Mouse (Mus musculus) myocyte (in vitro differentiated cells): ENCODE results near the gene Gm16181. TPM values are rescaled to one million over a fixed set of nuclear protein-coding genes. Genes with fewer than 3 reads are reported as not detected.
A peak's percentile ranks its signal among the peaks of the same experiment; 100 is the strongest.

Experiments
- H3K27me3 ChIP-seq: one replicate; pipeline ENCODE4 v1.6.1; 2011; ENCODE audit not compliant: control insufficient read depth, insufficient read depth, insufficient read length
- H3K36me3 ChIP-seq: one replicate; pipeline ENCODE4 v1.6.1; 2011; ENCODE audit not compliant: control insufficient read depth, insufficient read depth
- H3K4me2 ChIP-seq: one replicate; pipeline ENCODE4 v1.6.1; 2011; ENCODE audit warnings: low read depth, control low read depth
- H3K4me3 ChIP-seq: one replicate; pipeline ENCODE4 v1.5.1; 2011; ENCODE audit warnings: mild to moderate bottlenecking, control low read depth, moderate library complexity
- H3K79me2 ChIP-seq: one replicate; pipeline ENCODE4 v1.6.1; 2011; ENCODE audit not compliant: control insufficient read depth, insufficient read depth
- H3ac ChIP-seq: one replicate; pipeline ENCODE4 v1.6.1; 2011; ENCODE audit not compliant: control insufficient read depth, insufficient read length
- CEBPB ChIP-seq: IDR thresholded peaks from 2 replicates; pipeline ENCODE4 v1.6.1; 2011; ENCODE audit warnings: mild to moderate bottlenecking, moderate library complexity; ENCODE audit not compliant: poor library complexity, insufficient read depth, severe bottlenecking
- E2F4 ChIP-seq: IDR thresholded peaks from one replicate; pipeline ENCODE4 v1.6.1; 2011; ENCODE audit warnings: mild to moderate bottlenecking, control low read depth, moderate library complexity; ENCODE audit not compliant: insufficient read depth
- MAX ChIP-seq: IDR thresholded peaks from one replicate; pipeline ENCODE4 v1.6.1; 2011; ENCODE audit warnings: low read depth, mild to moderate bottlenecking, control low read depth
- MYOD1 ChIP-seq, 3 experiments: IDR thresholded peaks; one replicate each; pipeline ENCODE4 v1.6.1; 2011; ENCODE audit warnings: control low read depth in 2 of 3, low read depth in 2 of 3, mild to moderate bottlenecking in 2 of 3, moderate library complexity in 1 of 3; ENCODE audit not compliant: insufficient read length in 2 of 3, control insufficient read depth in 1 of 3
- MYOG ChIP-seq, 3 experiments: IDR thresholded peaks; one replicate each; pipeline ENCODE4 v1.6.1; 2011; ENCODE audit warnings: control low read depth in 2 of 3, low read depth in 2 of 3, mild to moderate bottlenecking in 2 of 3; ENCODE audit not compliant: insufficient read length in 2 of 3, control insufficient read depth in 1 of 3, insufficient read depth in 1 of 3
- POLR2A ChIP-seq: IDR thresholded peaks from one replicate; pipeline ENCODE4 v1.6.1; 2011; ENCODE audit warnings: low read depth, mild to moderate bottlenecking, control low read depth, moderate library complexity; ENCODE audit not compliant: insufficient read length
- POLR2AphosphoS2 ChIP-seq: IDR thresholded peaks from one replicate; pipeline ENCODE4 v1.6.1; 2011; ENCODE audit warnings: low read depth, control low read depth; ENCODE audit not compliant: insufficient read length
- REST ChIP-seq: IDR thresholded peaks from one replicate; pipeline ENCODE4 v1.6.1; 2011; ENCODE audit warnings: mild to moderate bottlenecking, control low read depth, moderate library complexity; ENCODE audit not compliant: insufficient read depth, insufficient read length
- SRF ChIP-seq: IDR thresholded peaks from one replicate; pipeline ENCODE4 v1.6.1; 2011; ENCODE audit warnings: low read depth; ENCODE audit not compliant: control insufficient read depth, insufficient read length
- TCF12 ChIP-seq: IDR thresholded peaks from one replicate; pipeline ENCODE4 v1.6.1; 2011; ENCODE audit warnings: mild to moderate bottlenecking, control low read depth; ENCODE audit not compliant: poor library complexity, insufficient read depth, severe bottlenecking
- TCF3 ChIP-seq: IDR thresholded peaks from one replicate; pipeline ENCODE4 v1.6.1; 2011; ENCODE audit warnings: low read depth, control low read depth; ENCODE audit not compliant: insufficient read length
- USF1 ChIP-seq: IDR thresholded peaks from one replicate; pipeline ENCODE4 v1.6.1; 2011; ENCODE audit warnings: low read depth, mild to moderate bottlenecking, control low read depth, moderate library complexity
- polyA plus RNA-seq: library from polyadenylated mRNA; unstranded; fragments of >200 nt; fragmentation: generic; extraction: Trizol; gene quantifications from one replicate; pipeline ENCODE4 v1.2.1, GENCODE M21; 2012; ENCODE audit warnings: missing spikeins

The Gm16181 gene
- polyA plus RNA-seq, 1 experiment, result 0.18 TPM

- TF ChIP-seq REST (no peak), USF1 (no peak), TCF12 (no peak), SRF (no peak)
- no peak overlapping the region for H3ac ChIP-seq
- no peaks in the 10 kb centered on the region for H3K27me3 ChIP-seq
- H3K4me3 ChIP-seq, result no peak overlapping the region
- H3K4me2 ChIP-seq, result no peak overlapping the region
- H3K36me3 ChIP-seq, result no peaks in the 10 kb centered on the region
- no peaks in the 10 kb centered on the region for H3K79me2 ChIP-seq
These were observed 45.3 kb upstream of the Gm16181 start for GRCm38 (mm10) chr17:35175382-35175781.

GRCm38 (mm10) chr17:35175968-35176367, 44.7 kb upstream of the Gm16181 start, which contains the start of gene Aif1:
TSS of gene Aif1 (minus strand) at chr17:35176068.
- Histone ChIP-seq H3K27me3 (no peaks in the 10 kb centered on the region), H3K4me3 (no peak within 1 kb of the TSS), H3K36me3 (no peaks in the 10 kb centered on the region), H3K4me2 (no peak within 1 kb of the TSS), H3ac (no peak within 1 kb of the TSS), H3K79me2 (no peaks in the 10 kb centered on the region)
- TF ChIP-seq MYOG (IDR thresholded peaks at IDR 0.05; ENCODE audit: control insufficient read depth in 1 of 3, insufficient read depth in 1 of 3, insufficient read length in 2 of 3, low read depth in 2 of 3), result no peak
- TF ChIP-seq MAX, result no peak
- no peak for TF ChIP-seq TCF3
- no peak for TF ChIP-seq TCF12
- TF ChIP-seq CEBPB, result no peak
- no peak for TF ChIP-seq USF1
- TF ChIP-seq E2F4, result no peak
- TF ChIP-seq MYOD1 (IDR thresholded peaks at IDR 0.05; ENCODE audit: control insufficient read depth in 1 of 3, insufficient read length in 2 of 3, low read depth in 2 of 3), result no peak

- TF ChIP-seq MYOD1 (IDR thresholded peaks at IDR 0.05; ENCODE audit: control insufficient read depth in 1 of 3, insufficient read length in 2 of 3, low read depth in 2 of 3), result no peak
- H3K27me3 ChIP-seq, result no peaks in the 10 kb centered on the region
- no peak overlapping the region for H3ac ChIP-seq
- H3K79me2 ChIP-seq, result no peaks in the 10 kb centered on the region
- no peak overlapping the region for H3K4me3 ChIP-seq
- no peak overlapping the region for H3K4me2 ChIP-seq
- H3K36me3 ChIP-seq, result no peaks in the 10 kb centered on the region
These were observed 42.1 kb upstream of the Gm16181 start for GRCm38 (mm10) chr17:35178528-35178927.

GRCm38 (mm10) chr17:35180093-35180492, 40.5 kb upstream of the Gm16181 start:
- TF ChIP-seq TCF12 (no peak), CEBPB (no peak), POLR2AphosphoS2 (no peak), MAX (no peak), SRF (no peak), USF1 (no peak), REST (no peak), MYOG (IDR thresholded peaks at IDR 0.05; ENCODE audit: control insufficient read depth in 1 of 3, insufficient read depth in 1 of 3, insufficient read length in 2 of 3, low read depth in 2 of 3) (no peak), MYOD1 (IDR thresholded peaks at IDR 0.05; ENCODE audit: control insufficient read depth in 1 of 3, insufficient read length in 2 of 3, low read depth in 2 of 3) (no peak), POLR2A (no peak)
- Histone ChIP-seq H3K4me3 (no peak overlapping the region), H3ac (no peak overlapping the region), H3K79me2 (no peaks in the 10 kb centered on the region), H3K4me2 (no peak overlapping the region), H3K27me3 (no peaks in the 10 kb centered on the region), H3K36me3 (no peaks in the 10 kb centered on the region)

GRCm38 (mm10) chr17:35185639-35186611, 34.7 kb upstream of the Gm16181 start:
- no peaks in the 10 kb centered on the region for H3K79me2 ChIP-seq
- TF ChIP-seq POLR2AphosphoS2, result no peak
- no peak for TF ChIP-seq MAX
- no peak for TF ChIP-seq USF1
- TF ChIP-seq POLR2A, result peak; percentile 38
- TF ChIP-seq TCF12, result no peak
- peak overlapping the region; percentile 68 for H3K4me2 ChIP-seq
- no peaks in the 10 kb centered on the region for H3K36me3 ChIP-seq
- H3K4me3 ChIP-seq, result peak overlapping the region; percentile 29
- no peaks in the 10 kb centered on the region for H3K27me3 ChIP-seq
- H3ac ChIP-seq, result no peak overlapping the region
